Mouse (Mus musculus) leukemia stem cell, adult 10-12 weeks (primary cell): ENCODE results near the gene Gm17078. TPM values are rescaled to one million over a fixed set of nuclear protein-coding genes. Genes with fewer than 3 reads are reported as not detected.

Experiments used
- polyA plus RNA-seq: library from polyadenylated mRNA; stranded (reverse); fragments of >175 nt; gene quantifications from 2 replicates; pipeline ENCODE4 v1.2.3, GENCODE M21; 2012; ENCODE audit warnings: low replicate concordance

The Gm17078 gene
- not detected in 2 replicates for polyA plus RNA-seq

GRCm38 (mm10) chr14:51611210-51611609 is at the start of gene Gm17078:
Gene Gm17078 (minus strand): TSS chr14:51611310.

GRCm38 (mm10) chr14:51635566-51635965 is 24.5 kb upstream of the Gm17078 start, which contains the start of gene Gm4181:
Gene Gm4181 (minus strand): TSS chr14:51635666.

GRCm38 (mm10) chr14:51592039-51592438 is 19.1 kb downstream of the Gm17078 start, which contains the start of gene Gm17174:
Gene Gm17174 (minus strand): TSS chr14:51592139.

GRCm38 (mm10) chr14:51573963-51574362 is 37.1 kb downstream of the Gm17078 start, which contains the start of gene Gm17175:
Gene Gm17175 (minus strand): TSS chr14:51574063.

Other genes with a start within 250 kb of the Gm17078 start
- gene Gm7247, start 249.6 kb downstream of the Gm17078 start, polyA plus RNA-seq = not detected in 2 replicates
- not detected in 2 replicates for gene Vmn2r88, start 200.5 kb downstream of the Gm17078 start, polyA plus RNA-seq
- 0.05 TPM in 1 of 2 replicates, not detected in the other for gene Vmn2r89, start 159.5 kb downstream of the Gm17078 start, polyA plus RNA-seq
- not detected in 2 replicates for gene Gm5622, start 58.5 kb downstream of the Gm17078 start, polyA plus RNA-seq
- not detected in 2 replicates for gene Gm17175, start 37.2 kb downstream of the Gm17078 start, polyA plus RNA-seq
- not detected in 2 replicates for gene Gm17174, start 19.2 kb downstream of the Gm17078 start, polyA plus RNA-seq
- gene Gm4181, start 24.4 kb upstream of the Gm17078 start, polyA plus RNA-seq = not detected in 2 replicates
- not detected in 2 replicates for gene Gm17079, start 84.2 kb upstream of the Gm17078 start, polyA plus RNA-seq
- gene Gm5800, start 105.9 kb upstream of the Gm17078 start, polyA plus RNA-seq = not detected in 2 replicates
- gene Ang4, start 162.3 kb upstream of the Gm17078 start, polyA plus RNA-seq = not detected in 2 replicates
- gene AY358078, start 188.7 kb upstream of the Gm17078 start, polyA plus RNA-seq = not detected in 2 replicates
- gene Ear6, start 242.4 kb upstream of the Gm17078 start, polyA plus RNA-seq = not detected in 2 replicates